Mouse (Mus musculus) lung, embryonic 15.5 days (tissue): Measurements from ENCODE around the gene Naip5. TPM values are rescaled to one million over a fixed set of nuclear protein-coding genes. Genes with fewer than 3 reads are reported as not detected.
"Not testable (repeated sequence)": the region's sequence is repeated elsewhere in the genome, so short reads cannot be mapped to it uniquely, and the experiment has no call there.

Experiments used
- ATAC-seq: fragments of 200-750 bp; cut with Nextera tagmentation; 2 replicates; pipeline ENCODE4 v1.8.0; 2017; ENCODE audit warnings: moderate number of reproducible peaks, borderline replicate concordance; ENCODE audit not compliant: low FRiP score, low TSS enrichment; ENCODE audit errors: extremely low read depth
- H3K27ac ChIP-seq: fragments of 300-500 bp; sonication (generic); 2 replicates; pipeline ENCODE4 v1.5.1; 2015; ENCODE audit warnings: moderate library complexity, mild to moderate bottlenecking, inconsistent platforms
- H3K27me3 ChIP-seq: fragments of 300-500 bp; sonication (generic); 2 replicates; pipeline ENCODE4 v1.6.1; 2015; ENCODE audit warnings: inconsistent platforms
- H3K36me3 ChIP-seq: fragments of 300-500 bp; sonication (generic); 2 replicates; pipeline ENCODE4 v1.6.1; 2015; ENCODE audit warnings: inconsistent platforms
- H3K4me1 ChIP-seq: fragments of 300-500 bp; sonication (generic); 2 replicates; pipeline ENCODE4 v1.6.1; 2015; ENCODE audit warnings: inconsistent platforms
- H3K4me2 ChIP-seq: fragments of 300-500 bp; sonication (generic); 2 replicates; pipeline ENCODE4 v1.6.1; 2015; ENCODE audit warnings: inconsistent platforms, mild to moderate bottlenecking, moderate library complexity
- H3K4me3 ChIP-seq: fragments of 300-500 bp; sonication (generic); 2 replicates; pipeline ENCODE4 v1.5.1; 2015; ENCODE audit warnings: mild to moderate bottlenecking, inconsistent platforms
- H3K9ac ChIP-seq: fragments of 300-500 bp; sonication (generic); 2 replicates; pipeline ENCODE4 v1.6.1; 2015; ENCODE audit warnings: inconsistent platforms
- H3K9me3 ChIP-seq: fragments of 300-500 bp; sonication (generic); 2 replicates; pipeline ENCODE4 v1.6.1; 2016; ENCODE audit warnings: inconsistent platforms
- WGBS: fragments of 180-500 bp; shearing (Covaris S2); methylation state at CpG from one replicate; pipeline ENCODE4 v1.1.7; 2015; 5-methylcytosine and 5-hydroxymethylcytosine counted together
- polyA plus RNA-seq: library from polyadenylated mRNA; unstranded; fragments of >200 nt; fragmentation: Nextera tagmentation; extraction: Ambion mirVana; gene quantifications from 2 replicates; pipeline ENCODE4 v1.2.1, GENCODE M21; 2015

The Naip5 gene
- polyA plus RNA-seq, 1 experiment from 2014 or later: 0.21 TPM

GRCm38 (mm10) chr13:100200778-100201177, 45.3 kb downstream of the Naip5 start:
- Histone ChIP-seq H3K36me3 (no peaks in the 10 kb centered on the region), H3K4me3 (no peak overlapping the region), H3K27ac (no peak overlapping the region), H3K27me3 (no peaks in the 10 kb centered on the region), H3K9me3 (no peaks in the 10 kb centered on the region), H3K4me2 (no peak overlapping the region), H3K4me1 (no peaks in the 10 kb centered on the region), H3K9ac (no peak overlapping the region)
- ATAC-seq: no peak

- H3K27ac ChIP-seq: no peak overlapping the region
- H3K9me3 ChIP-seq: no peaks in the 10 kb centered on the region
- 69% methylated on average over 3 of the region's 3 CpGs for WGBS
- H3K9ac ChIP-seq: no peak overlapping the region
- no peak overlapping the region for H3K4me3 ChIP-seq
- ATAC-seq: no peak
- no peaks in the 10 kb centered on the region for H3K36me3 ChIP-seq
- H3K4me2 ChIP-seq: no peak overlapping the region
- H3K27me3 ChIP-seq: no peaks in the 10 kb centered on the region
- H3K4me1 ChIP-seq: no peaks in the 10 kb centered on the region
Measured at GRCm38 (mm10) chr13:100195421-100195820, 50.7 kb downstream of the Naip5 start.

GRCm38 (mm10) chr13:100183111-100183510, 63.0 kb downstream of the Naip5 start:
- not testable (repeated sequence) for H3K9ac ChIP-seq, ATAC-seq, H3K4me2 ChIP-seq, H3K27me3 ChIP-seq, H3K4me3 ChIP-seq, H3K36me3 ChIP-seq, H3K9me3 ChIP-seq, H3K27ac ChIP-seq, H3K4me1 ChIP-seq

- H3K9ac ChIP-seq, H3K4me1 ChIP-seq, H3K9me3 ChIP-seq, H3K4me2 ChIP-seq, H3K27me3 ChIP-seq, ATAC-seq, H3K36me3 ChIP-seq, H3K27ac ChIP-seq, H3K4me3 ChIP-seq: not testable (repeated sequence)
- WGBS: 42% methylated on average over 4 of the region's 5 CpGs
Measured at GRCm38 (mm10) chr13:100174360-100174759, 71.8 kb downstream of the Naip5 start.

- not testable (repeated sequence) for H3K4me1 ChIP-seq, ATAC-seq, H3K4me2 ChIP-seq, H3K27me3 ChIP-seq, H3K9ac ChIP-seq, H3K36me3 ChIP-seq, H3K4me3 ChIP-seq, H3K27ac ChIP-seq, H3K9me3 ChIP-seq
- WGBS: 58% methylated on average over 2 of the region's 2 CpGs
Measured at GRCm38 (mm10) chr13:100166378-100166777, 79.7 kb downstream of the Naip5 start.

GRCm38 (mm10) chr13:100162467-100162866, 83.7 kb downstream of the Naip5 start:
- not testable (repeated sequence) for H3K4me1 ChIP-seq, H3K9ac ChIP-seq, ATAC-seq, H3K36me3 ChIP-seq, H3K4me2 ChIP-seq, H3K27ac ChIP-seq, H3K4me3 ChIP-seq, H3K27me3 ChIP-seq, H3K9me3 ChIP-seq

Other genes starting within 250 kb of the Naip5 start
- gene Mccc2, start 230.7 kb downstream of the Naip5 start, polyA plus RNA-seq: 48.0 and 48.9 TPM in 2 replicates
- gene Bdp1, start 142.3 kb downstream of the Naip5 start, polyA plus RNA-seq: 31.1 and 32.0 TPM in 2 replicates
- gene Serf1, start 138.3 kb downstream of the Naip5 start, polyA plus RNA-seq: 117 and 125 TPM in 2 replicates
- gene Smn1, start 121.5 kb downstream of the Naip5 start, polyA plus RNA-seq: 42.1 and 43.7 TPM in 2 replicates
- 0.36 and 0.60 TPM in 2 replicates for gene Naip2, start 44.2 kb downstream of the Naip5 start, polyA plus RNA-seq
- gene Naip6, start 71.4 kb upstream of the Naip5 start, polyA plus RNA-seq: 0.20 and 0.25 TPM in 2 replicates
- gene Naip1, start 206.5 kb upstream of the Naip5 start, polyA plus RNA-seq: 0.05 TPM in 1 of 2 replicates, not detected in the other
- 65.2 and 65.4 TPM in 2 replicates for gene Gtf2h2, start 246.3 kb upstream of the Naip5 start, polyA plus RNA-seq